In the genomic region with DNA sequence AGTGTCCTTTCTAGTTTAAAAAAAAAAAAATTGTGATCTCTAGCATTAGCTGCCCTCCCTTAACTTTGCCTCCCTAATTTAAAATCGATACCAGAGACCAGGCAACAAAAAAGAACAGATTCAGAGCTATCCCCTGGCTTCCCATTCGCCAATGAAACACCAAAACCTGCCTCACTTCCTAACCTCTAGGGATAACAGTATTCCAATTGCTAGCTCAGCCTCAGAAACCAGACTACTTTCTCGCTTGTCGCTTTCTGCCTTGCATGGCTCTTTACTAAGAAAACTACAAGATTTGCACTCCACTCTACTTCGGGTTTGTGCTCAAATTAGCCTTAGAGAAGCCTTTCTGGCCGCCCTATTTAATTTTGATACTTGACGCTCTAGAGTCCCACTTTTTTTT, we compare ENCODE assay signal across 8 mouse cellular contexts. TPM values are rescaled to one million over a fixed set of nuclear protein-coding genes. Genes with fewer than 3 reads are reported as not detected.
DNase-seq lines count a peak whose midpoint lies in the region; ATAC-seq and TF ChIP-seq lines count a peak whose summit lies in the region.

No protein-coding gene starts in this region.

- H3K27ac ChIP-seq in heart, embryonic 11.5 days (ENCODE audit: low read depth, low read length), result peak overlapping the region; percentile 42
- H3K27ac ChIP-seq in ES-Bruce4 (ENCODE audit: insufficient read depth, low read length), result peak overlapping the region; percentile 82
- H3K27ac ChIP-seq in forebrain, embryonic 14.5 days (ENCODE audit: low read depth, low read length), result no peak overlapping the region

- no peak for DNase-seq in heart, postnatal 25 days (ENCODE audit: low spot score)
- DNase-seq in forebrain, embryonic 14.5 days (ENCODE audit: low spot score), result no peak
- peak; percentile 10 for DNase-seq in lung, postnatal 10 days
- no peak for DNase-seq in adipocyte (ENCODE audit: low spot score)
- DNase-seq in right cerebral cortex, postnatal 14 days, result no peak
- no peak for DNase-seq in natural killer cell, adult 2 months (ENCODE audit: low spot score in 2 of 2)

- ATAC-seq in heart, embryonic 11.5 days (replicated peaks; ENCODE audit: insufficient number of reproducible peaks, low FRiP score, low TSS enrichment), result no peak
- ATAC-seq in forebrain, embryonic 14.5 days, result peak; percentile 12; the same call in 1 of the 2 replicates

- TF ChIP-seq EP300 in ES-Bruce4 (IDR thresholded peaks at IDR 0.05; ENCODE audit: insufficient read depth, low read depth, low read length), result no peak

- intact Hi-C loops in heart, postnatal 25 days (cut with DNase I), result no loop called here

- no peak for TF ChIP-seq CTCF in ES-Bruce4 (IDR thresholded peaks at IDR 0.05; ENCODE audit: low read depth, low read length)

- H3K27me3 ChIP-seq in heart, embryonic 11.5 days (ENCODE audit: control insufficient read depth, insufficient read depth, low read length), result no peaks in the 10 kb centered on the region
- H3K27me3 ChIP-seq in ES-Bruce4 (ENCODE audit: control insufficient read depth, insufficient read depth, low read length, poor library complexity, severe bottlenecking), result no peaks in the 10 kb centered on the region
- H3K27me3 ChIP-seq in forebrain, embryonic 14.5 days (replicated peaks; ENCODE audit: control insufficient read depth, insufficient read depth, low read length), result no peaks in the 10 kb centered on the region

- peaks cover 7% of the 10 kb centered on the region; the same call in 1 of the 2 replicates for H3K4me1 ChIP-seq in heart, embryonic 11.5 days (ENCODE audit: control insufficient read depth, insufficient read depth, low read length)
- H3K4me1 ChIP-seq in ES-Bruce4 (ENCODE audit: control insufficient read depth, insufficient read depth, low read length), result no peaks in the 10 kb centered on the region
- peaks cover 5% of the 10 kb centered on the region for H3K4me1 ChIP-seq in forebrain, embryonic 14.5 days (ENCODE audit: control insufficient read depth, insufficient read depth, low read length)

- peaks cover 14% of the 10 kb centered on the region for H3K36me3 ChIP-seq in heart, embryonic 11.5 days (ENCODE audit: control insufficient read depth, insufficient read depth, low read length)
- peaks cover 21% of the 10 kb centered on the region for H3K36me3 ChIP-seq in ES-Bruce4 (ENCODE audit: control insufficient read depth, insufficient read depth, low read length, poor library complexity, severe bottlenecking)
- peaks cover 23% of the 10 kb centered on the region for H3K36me3 ChIP-seq in forebrain, embryonic 14.5 days (ENCODE audit: control insufficient read depth, insufficient read depth, low read length)

- peak overlapping the region; percentile 74 for H3K4me2 ChIP-seq in heart, embryonic 11.5 days
- peak overlapping the region; percentile 74 for H3K4me2 ChIP-seq in forebrain, embryonic 14.5 days (ENCODE audit: low read length)

- no peak for TF ChIP-seq POLR2A in ES-Bruce4 (IDR thresholded peaks at IDR 0.05; ENCODE audit: insufficient read depth, low read length)

- H3K4me3 ChIP-seq in heart, embryonic 11.5 days (ENCODE audit: low read depth, low read length), result peak overlapping the region; percentile 88
- peak overlapping the region; percentile 42 for H3K4me3 ChIP-seq in ES-Bruce4 (ENCODE audit: low read depth, low read length)
- peak overlapping the region; percentile 83 for H3K4me3 ChIP-seq in forebrain, embryonic 14.5 days (ENCODE audit: low read depth, low read length)

- H3K9me3 ChIP-seq in heart, embryonic 11.5 days (replicated peaks; ENCODE audit: control insufficient read depth, low read length), result no peaks in the 10 kb centered on the region
- H3K9me3 ChIP-seq in ES-Bruce4 (replicated peaks; ENCODE audit: control insufficient read depth, insufficient read depth, low read length, poor library complexity, severe bottlenecking), result no peaks in the 10 kb centered on the region
- no peaks in the 10 kb centered on the region for H3K9me3 ChIP-seq in forebrain, embryonic 14.5 days (replicated peaks; ENCODE audit: control insufficient read depth, low read length)

- 28% methylated on average over 7 of the region's 7 CpGs for WGBS in heart, embryonic 11.5 days (ENCODE audit: insufficient replicate concordance)
- WGBS in forebrain, embryonic 14.5 days, result 21% methylated on average over 7 of the region's 7 CpGs

- H3K9ac ChIP-seq in heart, embryonic 11.5 days (ENCODE audit: low read depth, low read length), result peak overlapping the region; percentile 89
- H3K9ac ChIP-seq in ES-Bruce4 (ENCODE audit: low read depth, poor library complexity, severe bottlenecking), result peak overlapping the region; percentile 93
- H3K9ac ChIP-seq in forebrain, embryonic 14.5 days (ENCODE audit: low read length), result peak overlapping the region; percentile 79

RNA-seq across cellular contexts. Expression of a gene that starts 0.4 kb away (rescaled TPM):
- polyA plus RNA-seq in heart, embryonic 11.5 days (2014; fragmentation: Nextera tagmentation; extraction: Ambion mirVana), result 40.5 and 40.6 TPM in 2 replicates
- 10 to 100 TPM; 21.1 to 23.1 TPM for total RNA-seq in heart, postnatal 25 days (2021)
- polyA plus RNA-seq in ES-Bruce4 (2011; ENCODE audit: insufficient read depth, insufficient read length, low read depth, missing spikeins), result 92.4 and 100 TPM in 2 replicates
- polyA plus RNA-seq in forebrain, embryonic 14.5 days (2014; fragmentation: Nextera tagmentation; extraction: Ambion mirVana), result 40.7 and 47.4 TPM in 2 replicates

RNA-seq across cellular contexts. Expression of a gene that starts 15.2 kb away (rescaled TPM):
- 386 and 410 TPM in 2 replicates for polyA plus RNA-seq in heart, embryonic 11.5 days (2014; fragmentation: Nextera tagmentation; extraction: Ambion mirVana)
- 100 to 1,000 TPM; 315 to 318 TPM for total RNA-seq in heart, postnatal 25 days (2021)
- polyA plus RNA-seq in ES-Bruce4 (2011; ENCODE audit: insufficient read depth, insufficient read length, low read depth, missing spikeins), result 142 and 163 TPM in 2 replicates
- polyA plus RNA-seq in forebrain, embryonic 14.5 days (2014; fragmentation: Nextera tagmentation; extraction: Ambion mirVana), result 280 and 333 TPM in 2 replicates

RNA-seq across cellular contexts. Expression of a gene that starts 25.9 kb away (rescaled TPM):
- polyA plus RNA-seq in heart, embryonic 11.5 days (2014; fragmentation: Nextera tagmentation; extraction: Ambion mirVana), result 5.9 and 7.1 TPM in 2 replicates
- total RNA-seq in heart, postnatal 25 days (2021), result 10 to 100 TPM in 1 of 2 experiments, 1 to 10 TPM in 1; 2.1 to 12.9 TPM
- 5.9 and 7.6 TPM in 2 replicates for polyA plus RNA-seq in ES-Bruce4 (2011; ENCODE audit: insufficient read depth, insufficient read length, low read depth, missing spikeins)
- 2.7 and 2.8 TPM in 2 replicates for polyA plus RNA-seq in forebrain, embryonic 14.5 days (2014; fragmentation: Nextera tagmentation; extraction: Ambion mirVana)

RNA-seq across cellular contexts. Expression of a gene that starts 35.7 kb away (rescaled TPM):
- 29.3 and 29.5 TPM in 2 replicates for polyA plus RNA-seq in heart, embryonic 11.5 days (2014; fragmentation: Nextera tagmentation; extraction: Ambion mirVana)
- total RNA-seq in heart, postnatal 25 days (2021), result 10 to 100 TPM in 1 of 2 experiments, 1 to 10 TPM in 1; 7.2 to 13.9 TPM
- 3.6 and 5.4 TPM in 2 replicates for polyA plus RNA-seq in ES-Bruce4 (2011; ENCODE audit: insufficient read depth, insufficient read length, low read depth, missing spikeins)
- polyA plus RNA-seq in forebrain, embryonic 14.5 days (2014; fragmentation: Nextera tagmentation; extraction: Ambion mirVana), result 13.1 and 15.4 TPM in 2 replicates

RNA-seq across cellular contexts. Expression of a gene that starts 37.5 kb away (rescaled TPM):
- 20.5 and 25.0 TPM in 2 replicates for polyA plus RNA-seq in heart, embryonic 11.5 days (2014; fragmentation: Nextera tagmentation; extraction: Ambion mirVana)
- total RNA-seq in heart, postnatal 25 days (2021), result 10 to 100 TPM; 40.4 to 46.1 TPM
- polyA plus RNA-seq in ES-Bruce4 (2011; ENCODE audit: insufficient read depth, insufficient read length, low read depth, missing spikeins), result 51.4 and 58.6 TPM in 2 replicates
- polyA plus RNA-seq in forebrain, embryonic 14.5 days (2014; fragmentation: Nextera tagmentation; extraction: Ambion mirVana), result 14.3 and 18.4 TPM in 2 replicates
